12 mouse cellular contexts compared by ENCODE assay signal in the genomic region with DNA sequence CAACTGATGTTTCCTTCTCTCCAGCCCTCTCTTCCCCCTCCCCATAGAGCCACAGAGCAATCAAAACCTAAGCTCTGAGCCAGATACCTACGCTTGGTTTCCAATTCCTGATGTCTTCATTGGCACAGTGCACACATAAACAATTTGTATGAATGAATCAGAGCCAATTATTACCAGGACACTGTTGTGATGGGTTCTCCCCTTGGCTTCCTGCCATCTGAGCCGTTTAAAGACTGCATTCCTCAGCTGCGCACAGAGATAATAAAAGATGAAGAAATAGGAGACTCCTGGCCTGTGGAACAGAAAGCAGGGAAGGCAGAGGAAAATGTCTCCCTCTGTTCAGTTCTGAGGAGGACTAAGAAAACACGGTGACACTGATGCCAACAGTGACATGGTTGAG. TPM values are rescaled to one million over a fixed set of nuclear protein-coding genes. Genes with fewer than 3 reads are reported as not detected.
DNase-seq lines count a peak whose midpoint lies in the region; ATAC-seq lines count a peak whose summit lies in the region.
"Had no signal": no experiment of that assay in that cellular context is flagged by ENCODE, and none has a peak within 500 bp of the region (broad histone marks: within the 10 kb centered on the region; RNA-seq: fewer than 3 reads in every experiment).

No protein-coding gene starts in this region.

- no peak overlapping the region for H3K27ac ChIP-seq in liver, embryonic 12.5 days
- H3K27ac ChIP-seq: kidney, embryonic 15.5 days; liver, embryonic 14.5 days had no signal

- H3K36me3 ChIP-seq in liver, embryonic 12.5 days: no peaks in the 10 kb centered on the region
- H3K36me3 ChIP-seq: kidney, embryonic 15.5 days had no signal

- 59% methylated on average over 4 of the region's 4 CpGs for WGBS in liver, embryonic 12.5 days (ENCODE audit: insufficient replicate concordance)

- no peaks in the 10 kb centered on the region for H3K27me3 ChIP-seq in liver, embryonic 12.5 days (replicated peaks)
- H3K27me3 ChIP-seq: kidney, embryonic 15.5 days had no signal

- no peak overlapping the region for H3K4me3 ChIP-seq in liver, embryonic 12.5 days
- H3K4me3 ChIP-seq: kidney, embryonic 15.5 days; myocyte had no signal

- ATAC-seq in liver, embryonic 12.5 days: no peak

- H3K9me3 ChIP-seq in liver, embryonic 12.5 days (replicated peaks): no peaks in the 10 kb centered on the region
- H3K9me3 ChIP-seq: kidney, embryonic 15.5 days had no signal

- H3K9ac ChIP-seq in liver, embryonic 12.5 days: no peak overlapping the region
- H3K9ac ChIP-seq: kidney, embryonic 15.5 days; liver, embryonic 14.5 days had no signal

- H3K4me2 ChIP-seq in liver, embryonic 12.5 days: no peak overlapping the region
- H3K4me2 ChIP-seq: kidney, embryonic 15.5 days had no signal

- peak; percentile 14 for DNase-seq in adrenal gland, postnatal 14 days
- no peak for DNase-seq in adrenal gland, adult 8-10 months
- peak; percentile 11 for DNase-seq in kidney, postnatal 10 days
- DNase-seq in kidney, adult 8-10 months: no peak
- DNase-seq in right cerebral cortex, postnatal 10 days (ENCODE audit: low spot score in 2 of 2): peak; percentile 47 to 50
- no peak for DNase-seq in right cerebral cortex, postnatal 4 days
- DNase-seq in embryo, embryonic 10.5 days (ENCODE audit: low spot score): no peak

- no peaks in the 10 kb centered on the region for H3K4me1 ChIP-seq in liver, embryonic 12.5 days
- H3K4me1 ChIP-seq: kidney, embryonic 15.5 days had no signal

RNA-seq across cellular contexts. Expression of gene Gm4894, which starts 25.6 kb away (rescaled TPM):
- total RNA-seq in adrenal gland, postnatal 14 days (2021): not detected in 2 replicates
- total RNA-seq in adrenal gland, adult 8-10 months (2022): not detected
- not detected in 2 replicates for polyA plus RNA-seq in liver, embryonic 12.5 days (2016; fragmentation: Nextera tagmentation; extraction: Ambion mirVana)
- polyA plus RNA-seq: heart, embryonic 16.5 days; kidney, embryonic 15.5 days; liver, embryonic 14.5 days; myocyte had no signal

Comparison
In these comparisons a context has a peak if more than half of its experiments do, and no peak if none do; other contexts are left out.
1. DNase-seq: peak in adrenal gland, postnatal 14 days (single experiment), kidney, postnatal 10 days (single experiment) and right cerebral cortex, postnatal 10 days (2 of 2); none in adrenal gland, adult 8-10 months (single experiment), kidney, adult 8-10 months (0 of 2), right cerebral cortex, postnatal 4 days (single experiment) and embryo, embryonic 10.5 days (single experiment).